Mouse (Mus musculus) ES-Bruce4 (cell line): ENCODE measurements around the gene Bcorl1. TPM values are rescaled to one million over a fixed set of nuclear protein-coding genes. Genes with fewer than 3 reads are reported as not detected.

Experiments
- H3K27ac ChIP-seq: 2 replicates; pipeline ENCODE4 v1.5.1; 2012; ENCODE audit warnings: low read length, inconsistent platforms; ENCODE audit not compliant: insufficient read depth
- H3K27me3 ChIP-seq: 2 replicates; pipeline ENCODE4 v1.6.1; 2012; ENCODE audit warnings: mild to moderate bottlenecking, low read length, inconsistent platforms; ENCODE audit not compliant: control insufficient read depth, poor library complexity, insufficient read depth, severe bottlenecking
- H3K36me3 ChIP-seq: 2 replicates; pipeline ENCODE4 v1.6.1; 2012; ENCODE audit warnings: inconsistent platforms, mild to moderate bottlenecking, low read length, moderate library complexity; ENCODE audit not compliant: control insufficient read depth, poor library complexity, insufficient read depth, severe bottlenecking
- H3K4me1 ChIP-seq: one replicate; pipeline ENCODE4 v1.8.1; 2011; ENCODE audit warnings: low read length; ENCODE audit not compliant: control insufficient read depth, insufficient read depth
- H3K4me3 ChIP-seq: 2 replicates; pipeline ENCODE4 v1.5.1; 2011; ENCODE audit warnings: low read depth, mild to moderate bottlenecking, low read length
- H3K9ac ChIP-seq: 2 replicates; pipeline ENCODE4 v1.6.1; 2012; ENCODE audit warnings: low read depth, mild to moderate bottlenecking, inconsistent platforms; ENCODE audit not compliant: poor library complexity, severe bottlenecking
- H3K9me3 ChIP-seq: replicated peaks from 2 replicates; pipeline ENCODE4 v1.6.1; 2012; ENCODE audit warnings: mild to moderate bottlenecking, low read length, inconsistent platforms; ENCODE audit not compliant: control insufficient read depth, poor library complexity, insufficient read depth, severe bottlenecking
- CTCF ChIP-seq: IDR thresholded peaks from one replicate; pipeline ENCODE4 v1.8.1; 2011; ENCODE audit warnings: low read depth, low read length
- EP300 ChIP-seq: IDR thresholded peaks from 2 replicates; pipeline ENCODE4 v1.6.1; 2011; ENCODE audit warnings: low read depth, low read length; ENCODE audit not compliant: insufficient read depth
- POLR2A ChIP-seq: IDR thresholded peaks from one replicate; pipeline ENCODE4 v1.8.1; 2011; ENCODE audit warnings: low read length; ENCODE audit not compliant: insufficient read depth
- polyA plus RNA-seq: library from polyadenylated mRNA; stranded (reverse); fragments of >200 nt; gene quantifications from 2 replicates; pipeline ENCODE4 v1.2.4, GENCODE M21; 2011; ENCODE audit warnings: low read depth; ENCODE audit not compliant: missing spikeins, insufficient read depth, insufficient read length

Gene Bcorl1
- polyA plus RNA-seq, 1 experiment: 11.3 TPM

GRCm38 (mm10) chrX:48441548-48441947 is 100.4 kb downstream of the Bcorl1 start:
- Histone ChIP-seq H3K4me3 (no peak overlapping the region), H3K9me3 (no peaks in the 10 kb centered on the region), H3K36me3 (no peaks in the 10 kb centered on the region), H3K27ac (no peak overlapping the region), H3K4me1 (no peaks in the 10 kb centered on the region), H3K27me3 (no peaks in the 10 kb centered on the region), H3K9ac (no peak overlapping the region)
- TF ChIP-seq EP300 (no peak), CTCF (no peak), POLR2A (no peak)

GRCm38 (mm10) chrX:48441954-48442353 is 100.8 kb downstream of the Bcorl1 start:
- no peak overlapping the region for H3K9ac ChIP-seq
- no peak overlapping the region for H3K27ac ChIP-seq
- no peak for TF ChIP-seq EP300
- no peak for TF ChIP-seq POLR2A
- TF ChIP-seq CTCF: no peak
- H3K36me3 ChIP-seq: no peaks in the 10 kb centered on the region
- no peaks in the 10 kb centered on the region for H3K27me3 ChIP-seq
- H3K9me3 ChIP-seq: no peaks in the 10 kb centered on the region
- no peak overlapping the region for H3K4me3 ChIP-seq
- no peaks in the 10 kb centered on the region for H3K4me1 ChIP-seq

DNA sequence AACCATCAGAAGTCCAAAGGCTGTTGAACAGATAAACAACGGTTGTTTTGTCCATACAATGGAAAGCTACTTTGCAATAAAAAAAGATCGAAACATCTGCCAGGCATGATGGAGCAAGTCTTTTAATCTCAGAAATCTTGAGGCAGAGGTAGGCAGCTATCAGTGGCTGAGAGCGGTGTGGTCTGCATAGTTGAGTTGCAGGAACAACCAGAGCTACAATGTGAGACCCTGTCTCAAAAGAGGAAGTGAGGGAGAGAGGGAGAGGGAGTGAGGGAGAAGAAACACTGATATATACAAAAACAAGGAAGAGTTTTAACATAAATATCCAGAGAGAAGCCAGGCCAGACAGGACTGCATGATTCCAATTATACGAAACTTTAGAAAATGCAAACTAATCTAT is 103.5 kb downstream of the Bcorl1 start:
- no peaks in the 10 kb centered on the region for H3K4me1 ChIP-seq
- no peak overlapping the region for H3K9ac ChIP-seq
- no peak overlapping the region for H3K27ac ChIP-seq

DNA sequence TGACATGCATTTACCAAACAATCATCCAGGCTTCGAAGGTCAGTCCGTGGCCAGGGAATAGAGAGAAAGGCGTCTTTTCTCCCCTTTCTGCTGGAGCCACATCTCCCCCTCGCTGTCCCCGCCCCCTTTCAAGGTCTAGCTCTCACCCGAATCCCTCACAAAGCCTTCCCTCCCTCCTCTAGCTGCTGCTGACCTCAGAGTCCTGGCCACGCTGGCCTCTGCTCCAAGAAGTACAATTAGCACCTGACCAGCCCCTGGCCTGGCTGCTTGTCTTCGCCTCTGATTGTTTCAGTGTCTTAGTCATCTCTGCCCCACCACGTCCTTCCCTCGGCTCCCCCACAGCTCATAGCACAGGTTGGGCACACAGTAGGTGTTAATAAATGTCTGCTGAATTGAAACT is 108.5 kb downstream of the Bcorl1 start:
- peaks cover 9% of the 10 kb centered on the region for H3K27me3 ChIP-seq
- TF ChIP-seq CTCF: no peak
- TF ChIP-seq POLR2A: no peak
- no peak for TF ChIP-seq EP300
- no peak overlapping the region for H3K4me3 ChIP-seq
- H3K9me3 ChIP-seq: no peaks in the 10 kb centered on the region
- H3K4me1 ChIP-seq: no peaks in the 10 kb centered on the region
- H3K9ac ChIP-seq: no peak overlapping the region
- no peaks in the 10 kb centered on the region for H3K36me3 ChIP-seq
- no peak overlapping the region for H3K27ac ChIP-seq

More for the DNA sequence above, 103.5 kb downstream of the Bcorl1 start:
- H3K9me3 ChIP-seq: no peaks in the 10 kb centered on the region
- no peaks in the 10 kb centered on the region for H3K36me3 ChIP-seq
- TF ChIP-seq CTCF (no peak), POLR2A (no peak), EP300 (no peak)
- no peaks in the 10 kb centered on the region for H3K27me3 ChIP-seq
- no peak overlapping the region for H3K4me3 ChIP-seq

DNA sequence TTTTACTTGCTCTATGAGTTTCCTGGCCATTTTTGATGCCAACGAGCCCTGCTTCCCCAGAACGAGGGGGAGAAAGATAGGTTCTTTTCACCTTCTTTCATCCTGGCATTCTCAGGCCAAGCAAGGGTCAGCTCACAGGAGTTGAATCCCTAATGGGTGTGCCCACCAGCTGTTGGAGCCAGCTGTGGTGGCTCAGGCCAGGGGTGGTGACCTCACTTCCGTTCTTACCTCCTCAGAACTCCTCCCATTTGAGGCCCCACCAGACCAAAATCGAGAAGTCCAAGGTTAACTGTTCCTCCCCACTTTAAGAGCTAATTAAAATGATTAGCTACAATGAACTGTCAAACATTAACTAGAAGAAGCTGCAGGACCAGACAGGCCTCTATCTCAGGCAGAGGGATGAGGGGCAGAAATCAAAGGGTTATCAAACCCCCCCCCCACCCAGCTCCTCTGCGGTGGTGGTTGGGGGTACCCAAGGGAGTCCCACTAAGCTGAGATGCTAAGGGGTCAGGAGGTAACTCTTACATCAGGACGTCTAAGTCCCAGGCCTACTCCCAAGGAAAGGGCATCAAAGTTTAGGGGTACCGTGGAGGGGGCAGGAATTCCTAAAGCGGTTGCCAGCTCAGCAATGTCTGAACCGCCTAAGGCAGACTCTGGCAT is 111.2 kb downstream of the Bcorl1 start:
- H3K27ac ChIP-seq: no peak overlapping the region
- no peaks in the 10 kb centered on the region for H3K4me1 ChIP-seq
- H3K9me3 ChIP-seq: no peaks in the 10 kb centered on the region
- H3K27me3 ChIP-seq: peaks cover 9% of the 10 kb centered on the region
- peak overlapping the region; percentile 95; the same call in 1 of the 2 replicates for H3K9ac ChIP-seq
- peak overlapping the region; percentile 87; the same call in 1 of the 2 replicates for H3K4me3 ChIP-seq
- H3K36me3 ChIP-seq: no peaks in the 10 kb centered on the region
- TF ChIP-seq EP300: no peak
- TF ChIP-seq CTCF: no peak
- no peak for TF ChIP-seq POLR2A

GRCm38 (mm10) chrX:48452931-48453673 is 111.9 kb downstream of the Bcorl1 start:
- H3K36me3 ChIP-seq: no peaks in the 10 kb centered on the region
- H3K4me1 ChIP-seq: no peaks in the 10 kb centered on the region
- TF ChIP-seq CTCF (no peak), EP300 (no peak)
- peak overlapping the region; percentile 87 for H3K4me3 ChIP-seq
- no peaks in the 10 kb centered on the region for H3K9me3 ChIP-seq
- peak overlapping the region; percentile 95 for H3K9ac ChIP-seq
- no peak overlapping the region for H3K27ac ChIP-seq
- peaks cover 9% of the 10 kb centered on the region for H3K27me3 ChIP-seq
